Mouse (Mus musculus) frontal cortex, postnatal 25 days (tissue): ENCODE measurements at regions not wholly inside any gene's neighbourhood (a gene's known extent, or its start where the extent isn't known, plus 50 kb on each side); places are given as distances from the start of the nearest gene placed in this dataset.

Experiments used
- DNase-seq, 2 experiments: peaks; one replicate each; pipeline ENCODE4 v3.0.0; 2022; ENCODE audit warnings: low spot score in 2 of 2

DNA sequence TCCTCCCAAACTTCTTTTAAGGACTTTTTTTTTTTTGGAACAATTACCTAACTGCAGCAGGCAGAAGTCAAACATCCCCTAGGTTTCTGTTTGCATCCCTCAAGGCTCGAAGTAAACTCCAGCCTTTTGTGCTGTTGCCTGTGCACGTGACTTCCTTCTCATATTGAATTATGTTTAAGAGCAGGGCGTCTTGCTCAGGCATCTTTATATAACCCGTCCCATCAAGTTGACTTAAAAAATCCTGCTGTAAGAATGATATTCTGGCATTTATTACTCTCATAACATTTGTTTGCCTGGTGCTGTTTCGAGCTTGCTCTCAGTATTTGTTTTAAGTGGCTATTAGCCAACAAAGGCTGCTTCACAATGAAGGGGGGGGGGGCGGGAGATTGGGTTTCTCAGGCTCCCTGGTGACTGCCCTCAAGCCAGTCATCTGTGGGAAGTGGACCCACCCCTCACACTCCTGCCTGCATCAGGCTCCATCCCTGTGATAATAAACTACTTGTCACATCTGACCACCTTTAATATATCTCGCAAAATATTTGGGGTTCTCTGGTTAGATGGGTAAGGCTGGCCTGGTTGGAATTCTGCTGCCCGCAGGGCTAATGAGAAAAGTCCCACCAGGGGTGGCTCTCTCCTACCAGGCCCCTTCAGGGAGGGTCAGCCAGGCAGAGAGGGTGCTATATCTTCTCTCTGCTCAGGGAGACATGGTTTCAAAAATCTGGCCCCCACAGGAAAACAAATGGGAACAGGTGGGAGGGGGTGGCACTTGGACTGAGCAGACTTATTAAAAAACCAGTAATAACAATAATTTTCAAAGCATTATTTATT, 277.1 kb upstream of the Atp5g3 start:
- DNase-seq, result no peak

DNA sequence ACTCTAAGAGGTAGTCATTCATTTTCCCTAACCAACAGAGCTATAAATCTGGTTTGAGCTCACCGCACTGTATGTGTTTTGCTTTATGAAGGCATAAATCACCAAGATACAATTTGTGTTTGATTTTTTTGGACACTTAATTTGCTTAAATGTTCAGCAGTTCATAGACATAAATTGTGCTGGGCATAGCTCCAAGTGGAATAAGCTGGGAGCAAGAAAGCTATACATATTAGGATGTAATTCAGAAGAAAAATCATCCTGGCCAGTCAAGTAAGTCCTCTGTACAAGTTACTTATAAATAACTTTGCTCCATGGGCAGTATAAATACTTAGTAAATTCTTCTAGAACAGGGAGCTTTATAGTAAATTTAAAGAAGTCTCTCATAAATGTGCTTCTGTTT, 267.0 kb upstream of the Atp5g3 start:
- DNase-seq, result no peak

DNA sequence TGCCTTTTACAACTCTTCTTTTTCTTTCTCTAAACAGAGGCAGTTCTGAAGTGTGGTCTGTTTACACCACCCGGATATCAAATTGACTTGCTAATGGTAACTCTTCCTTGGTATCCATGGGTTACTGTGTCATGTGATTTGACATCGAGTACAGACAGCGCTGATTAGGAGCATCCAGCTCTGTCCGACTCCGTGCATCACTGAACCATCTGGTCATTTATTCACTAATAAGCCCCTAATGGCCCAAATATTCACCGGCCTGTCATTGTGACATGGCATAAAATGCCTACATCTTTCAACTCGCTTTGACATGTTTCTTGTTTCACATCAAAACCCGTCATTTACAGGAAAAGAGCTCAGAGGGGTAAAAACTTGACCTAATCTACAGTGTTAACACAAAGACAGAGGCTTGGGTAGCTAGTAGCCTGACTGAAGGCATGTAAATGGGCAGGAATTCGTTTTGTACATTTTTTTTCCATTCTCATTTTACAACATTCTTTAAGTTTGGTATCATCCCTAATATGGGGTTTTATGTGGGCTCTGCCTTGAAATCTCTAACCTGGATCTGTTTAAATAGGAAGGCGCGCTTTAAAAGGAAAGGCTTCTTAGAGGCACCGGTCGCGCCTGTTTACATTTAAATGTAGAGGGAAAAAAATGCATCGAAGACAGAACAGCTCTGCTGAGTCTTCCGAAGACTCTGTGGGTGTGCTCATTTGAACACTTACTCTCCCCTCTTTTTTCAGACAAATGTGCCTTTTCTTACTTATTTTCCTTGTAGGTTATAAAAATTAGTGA, 257.8 kb upstream of the Atp5g3 start:
- no peak for DNase-seq

DNA sequence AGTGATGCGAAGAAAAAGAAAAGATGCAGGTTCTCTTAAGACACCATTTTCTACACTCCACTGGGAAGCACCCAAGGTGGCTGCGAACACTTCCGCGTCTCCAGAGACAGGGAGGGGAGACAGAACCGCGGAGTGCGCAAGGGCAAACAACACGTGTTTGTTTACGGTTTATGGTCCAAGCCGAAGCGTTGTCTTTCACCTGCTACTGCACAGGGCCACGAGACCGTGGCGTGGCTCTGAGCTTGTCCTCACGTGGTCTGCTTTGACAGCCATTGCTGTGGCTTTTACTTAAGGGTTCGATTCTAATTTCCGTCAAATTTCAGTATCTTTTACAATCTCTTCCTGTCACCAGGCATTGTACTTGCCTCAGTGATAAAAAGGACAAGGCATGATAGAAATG, 257.2 kb upstream of the Atp5g3 start:
- DNase-seq, result no peak

DNA sequence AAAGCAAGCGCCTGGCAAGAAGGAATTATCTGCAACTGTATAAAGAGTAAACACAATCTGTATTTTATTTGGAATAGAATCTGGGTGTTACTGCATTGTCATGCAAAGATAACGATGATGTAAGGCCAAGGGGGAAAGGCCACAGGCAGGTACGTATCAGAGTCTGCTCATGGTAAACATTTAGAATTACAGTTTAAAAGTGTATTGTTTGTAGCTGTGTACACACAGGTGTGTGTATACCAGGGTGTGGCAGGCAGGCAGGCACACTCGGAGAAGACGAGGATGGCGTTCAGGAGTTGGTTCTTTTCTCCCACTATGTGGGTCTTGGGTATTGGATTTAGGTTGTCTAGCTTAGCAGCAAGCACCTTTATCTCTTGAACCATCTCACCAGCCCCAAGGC, 242.9 kb upstream of the Atp5g3 start:
- no peak for DNase-seq

DNA sequence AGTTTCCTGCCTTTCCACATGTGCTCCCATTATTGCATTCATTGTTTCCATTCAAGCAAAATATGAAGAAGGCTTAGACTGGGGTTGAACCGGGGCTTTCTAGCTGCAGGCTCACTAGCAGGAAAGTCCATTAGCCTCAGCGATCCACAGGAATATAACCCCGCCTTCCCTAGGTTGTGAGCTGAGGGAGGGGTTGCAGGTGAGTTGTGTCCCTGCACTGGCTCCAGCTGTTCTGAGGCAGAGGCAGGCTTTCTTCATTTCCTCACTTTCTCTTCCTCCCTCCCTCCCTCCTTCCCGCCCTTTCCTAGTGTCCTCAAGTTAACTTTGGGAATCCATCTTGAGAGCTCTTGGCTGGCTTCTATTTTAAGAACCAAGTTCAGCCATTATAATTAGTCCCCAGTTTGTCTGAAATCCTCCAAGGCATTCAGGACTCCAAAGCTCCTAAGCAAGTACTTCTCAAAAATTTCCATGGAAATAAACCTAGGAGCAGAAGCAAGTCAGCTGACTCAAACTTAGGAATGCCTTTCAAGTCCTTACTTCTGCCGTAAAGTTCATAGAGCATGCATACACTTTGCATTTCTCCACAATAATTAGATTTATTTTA, 242.2 kb upstream of the Atp5g3 start:
- DNase-seq, result no peak

DNA sequence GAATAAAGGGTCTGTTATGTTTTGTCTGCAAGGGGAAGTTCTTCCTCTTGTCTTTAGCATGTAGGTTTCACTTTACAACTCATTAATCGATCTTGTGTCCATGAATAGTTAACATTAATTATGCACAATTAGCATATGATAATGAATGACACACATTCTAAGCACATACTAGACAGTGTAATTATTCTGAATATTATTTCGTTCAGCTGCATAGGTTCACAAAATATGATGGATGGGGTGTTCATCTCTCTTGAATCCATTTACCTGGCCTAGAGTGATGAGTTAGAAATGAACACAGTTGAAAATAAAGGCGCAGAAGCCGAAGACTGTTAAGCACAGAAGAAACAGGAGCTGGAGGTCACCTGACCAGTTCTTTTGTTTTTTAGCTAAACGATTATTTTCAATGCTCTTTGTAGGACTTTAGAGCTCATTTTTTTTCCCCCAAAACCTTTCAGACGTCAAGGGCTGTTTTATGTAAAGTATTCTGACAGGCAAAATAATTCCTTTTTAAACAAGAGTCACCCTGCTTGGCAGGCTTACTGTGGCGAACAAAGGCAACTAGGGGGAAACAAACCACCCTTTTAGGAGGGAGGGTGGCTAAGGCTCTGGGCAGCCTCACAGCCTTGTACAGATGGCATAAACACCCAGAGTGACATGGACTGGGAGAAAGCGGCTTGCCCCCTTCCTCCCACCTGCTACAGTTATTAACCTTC, 241.6 kb upstream of the Atp5g3 start:
- DNase-seq, result no peak

DNA sequence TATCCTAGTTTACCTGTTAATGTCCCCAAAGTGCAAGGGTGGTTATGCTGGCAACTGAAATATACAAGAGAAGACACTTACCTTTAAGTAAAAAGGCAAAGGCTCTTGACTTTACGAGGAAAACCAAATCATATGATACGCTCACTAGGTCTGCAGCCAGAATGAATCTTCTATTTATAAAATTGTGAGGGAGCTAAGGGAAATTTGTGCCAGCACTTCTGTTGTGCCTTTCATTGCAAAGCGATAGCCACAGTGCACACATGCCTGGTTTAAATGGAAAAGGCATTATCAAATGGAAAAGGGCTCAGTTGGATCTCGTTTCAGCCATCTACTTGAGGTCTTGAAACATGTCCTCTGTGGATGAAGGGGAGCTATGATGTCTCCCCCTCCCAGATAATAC, 236.1 kb upstream of the Atp5g3 start:
- no peak for DNase-seq

DNA sequence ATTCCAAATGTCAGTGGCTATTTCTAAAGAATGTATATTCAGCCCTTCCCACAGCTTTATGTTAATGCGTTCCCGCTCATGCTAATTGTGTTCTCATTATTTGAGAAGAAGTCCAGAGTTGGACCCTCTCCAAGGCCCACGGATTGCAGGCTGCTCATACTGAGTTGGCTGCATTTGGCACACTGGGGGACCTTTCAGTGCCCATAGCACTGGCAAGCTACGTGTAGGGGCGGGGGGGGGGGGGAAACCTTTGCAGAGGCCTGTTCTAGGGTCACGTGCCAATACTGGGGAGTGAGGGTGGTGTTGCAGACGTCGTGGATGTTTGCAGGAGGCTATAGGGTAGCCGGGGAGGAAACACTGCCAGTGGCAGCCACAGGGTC, 225.5 kb upstream of the Atp5g3 start:
- DNase-seq, result no peak

DNA sequence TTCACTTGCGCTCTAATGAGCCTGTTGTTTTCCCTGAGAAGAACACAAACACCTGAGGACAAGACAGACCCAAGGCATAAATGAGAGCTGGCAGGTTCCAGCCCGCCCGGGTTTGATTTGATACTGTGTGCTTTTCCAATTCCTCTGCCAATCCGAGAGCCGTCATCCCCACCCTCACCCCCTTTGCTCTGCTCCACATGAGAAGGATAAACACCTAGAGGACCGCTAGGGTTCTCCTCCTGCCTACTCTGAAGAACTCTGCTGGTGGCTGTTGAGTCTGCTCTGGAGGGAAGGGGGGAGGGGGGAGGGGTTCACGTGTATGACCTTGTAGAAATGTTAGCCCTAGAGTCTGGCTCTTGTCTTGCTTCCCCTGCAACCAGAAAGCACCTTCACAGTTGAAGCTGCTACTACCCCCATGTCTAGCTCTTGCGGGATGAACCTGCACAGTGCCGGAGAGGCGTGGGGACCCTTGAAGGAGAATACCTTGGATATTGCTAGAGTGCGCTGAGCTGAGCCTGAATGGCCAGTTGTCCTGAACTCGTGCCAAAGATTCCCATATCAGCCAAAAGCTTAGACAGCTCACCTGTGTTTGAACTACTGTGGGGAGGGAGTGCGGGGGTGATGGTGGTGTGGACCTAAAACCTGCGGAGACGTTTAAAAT, 225.0 kb upstream of the Atp5g3 start:
- no peak for DNase-seq

DNA sequence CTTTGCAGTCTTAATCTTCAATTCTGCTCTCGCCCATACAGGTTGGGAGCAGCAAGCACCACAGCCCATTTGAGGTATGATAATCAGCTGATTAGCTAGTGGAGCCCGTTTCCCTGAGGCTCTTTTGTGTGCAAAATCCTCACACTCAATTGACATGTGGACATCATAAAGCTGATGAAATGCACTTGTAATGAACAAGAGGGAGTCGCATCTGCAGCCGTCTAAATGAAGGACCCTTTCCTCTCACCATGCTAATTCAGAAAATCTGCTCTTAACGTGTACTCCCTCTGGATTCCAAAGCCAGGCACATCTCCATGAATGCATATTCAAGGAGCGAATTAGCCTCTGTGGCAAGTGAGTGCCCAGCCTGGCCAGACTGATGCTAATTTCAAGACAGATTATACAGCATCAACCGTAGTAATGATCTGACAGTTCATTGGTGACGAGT, 219.0 kb upstream of the Atp5g3 start:
- no peak for DNase-seq

DNA sequence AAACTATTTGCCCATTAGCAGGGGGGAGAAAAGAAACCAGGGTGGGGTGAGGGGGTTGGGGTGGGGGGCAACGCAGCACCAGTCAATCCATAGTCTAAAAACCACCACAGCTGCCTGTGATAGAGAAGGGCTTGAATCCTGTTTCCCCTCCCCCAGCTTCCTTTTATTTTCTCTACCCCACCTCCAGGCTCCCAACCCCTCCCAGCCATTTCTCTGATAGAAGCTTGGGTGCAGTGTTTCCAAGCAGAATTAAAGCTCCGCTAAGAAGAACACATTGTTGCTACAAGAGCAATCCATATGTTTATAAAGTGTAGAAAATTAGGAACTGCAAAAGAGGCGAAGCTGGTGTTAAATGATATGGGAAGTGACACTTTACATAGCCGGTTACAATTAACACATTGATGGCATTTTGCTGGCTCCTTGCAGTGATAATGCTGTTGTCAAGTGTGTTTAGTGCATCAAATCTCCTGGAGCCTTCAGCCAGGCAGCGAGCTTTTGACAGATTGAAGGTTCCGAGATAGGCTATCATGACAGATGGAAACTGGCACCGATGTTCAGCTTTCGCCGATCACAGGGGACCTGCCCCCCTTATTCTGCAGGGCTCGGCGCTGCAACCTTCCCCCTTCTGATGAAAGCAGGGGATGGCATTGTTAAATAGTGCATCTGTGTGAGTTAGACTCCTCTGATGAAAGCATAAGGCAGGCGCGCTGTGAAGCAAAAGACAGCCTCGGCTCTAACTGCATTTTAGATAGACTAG, 217.8 kb upstream of the Atp5g3 start:
- no peak for DNase-seq

DNA sequence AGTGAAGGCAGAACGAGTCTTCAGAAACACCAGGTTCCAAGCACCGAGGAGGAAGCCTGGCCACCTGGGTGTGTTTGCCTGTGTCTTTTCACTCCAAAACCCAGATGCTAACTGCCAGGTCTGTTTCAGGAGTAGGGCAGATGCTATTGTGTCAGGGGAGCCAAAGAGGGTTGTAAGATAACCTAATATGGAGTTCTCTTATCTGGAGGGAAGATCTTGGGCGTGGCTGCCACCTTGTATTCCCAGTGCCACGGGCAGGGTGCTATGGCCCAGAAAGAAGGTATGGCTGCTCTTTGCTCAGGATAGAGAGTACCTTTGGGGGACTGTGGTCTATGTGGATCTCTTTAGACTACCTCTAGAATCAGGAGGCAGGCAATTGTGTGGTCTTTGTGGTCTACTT, 216.0 kb upstream of the Atp5g3 start:
- no peak for DNase-seq

DNA sequence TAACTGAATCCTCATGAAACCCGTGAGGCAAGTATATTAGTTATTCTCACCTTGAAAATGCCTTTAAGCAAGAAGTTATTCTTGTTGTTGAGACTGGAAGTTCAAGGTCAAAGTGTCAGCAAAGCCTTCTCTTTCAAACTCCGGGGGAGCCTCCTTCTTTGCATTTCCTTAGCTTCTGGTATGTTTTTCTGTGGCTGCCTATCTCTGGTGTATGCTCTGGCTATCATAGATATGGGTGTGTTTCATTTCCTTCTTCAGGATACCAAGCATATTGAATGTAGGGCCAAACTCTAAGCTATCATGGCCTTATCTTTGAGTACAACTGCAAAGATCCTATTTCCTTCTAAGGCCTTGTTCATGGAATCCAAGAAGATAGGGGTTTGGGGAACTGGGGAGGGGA, 213.1 kb upstream of the Atp5g3 start:
- DNase-seq, result no peak

DNA sequence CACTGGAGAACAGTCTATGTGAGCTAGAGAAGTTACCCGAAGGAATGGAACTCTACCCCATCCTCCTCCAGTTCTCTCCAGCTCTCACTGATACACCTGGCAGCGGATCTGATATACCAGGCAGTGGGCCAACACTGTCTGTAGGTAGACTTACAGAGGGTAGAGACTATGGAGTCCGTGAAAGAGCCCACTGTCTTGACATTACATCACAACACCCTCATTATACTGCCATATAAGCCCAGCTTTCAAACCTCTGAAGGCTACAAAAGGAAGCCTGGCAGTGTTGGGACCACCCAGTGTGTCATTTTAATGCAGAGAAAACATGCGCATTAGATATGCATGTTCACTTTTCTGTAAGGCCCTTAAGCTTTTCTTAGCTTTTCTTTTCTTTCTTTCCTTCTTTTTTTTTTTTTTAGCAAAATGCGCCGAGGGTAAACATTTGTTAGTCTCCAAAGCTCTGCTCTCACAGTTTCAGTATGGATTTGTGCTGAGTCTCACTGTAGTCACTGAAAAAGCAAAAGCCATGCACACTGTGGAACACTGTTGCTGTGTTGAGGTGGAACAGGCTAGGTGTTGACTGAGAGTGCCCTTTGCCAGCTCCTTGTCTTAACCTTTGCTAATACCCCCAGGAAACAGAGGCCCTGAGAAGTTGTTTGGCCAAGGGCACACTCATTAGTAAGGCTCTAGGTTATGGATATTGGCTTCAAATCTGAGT, 212.4 kb upstream of the Atp5g3 start:
- DNase-seq, result no peak

DNA sequence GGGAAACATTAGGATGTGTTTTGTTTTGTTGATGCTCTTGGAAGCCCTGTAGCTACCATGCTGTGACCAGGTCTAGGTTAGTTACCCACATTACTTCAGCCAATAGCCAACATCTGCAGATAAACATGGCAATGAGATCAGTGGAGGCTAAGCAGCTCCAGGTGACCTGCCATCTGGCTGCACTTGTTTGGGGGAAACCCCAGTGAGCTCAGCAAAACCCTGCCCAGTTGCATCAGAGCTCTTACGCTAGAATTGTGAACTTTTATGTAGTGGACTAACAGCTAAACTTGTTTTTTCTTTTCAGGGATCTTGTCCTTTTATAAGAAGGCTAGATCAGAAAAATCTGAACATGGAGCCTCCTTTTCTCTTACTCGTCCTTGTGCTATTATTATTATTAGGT, 211.8 kb upstream of the Atp5g3 start:
- DNase-seq, result no peak

DNA sequence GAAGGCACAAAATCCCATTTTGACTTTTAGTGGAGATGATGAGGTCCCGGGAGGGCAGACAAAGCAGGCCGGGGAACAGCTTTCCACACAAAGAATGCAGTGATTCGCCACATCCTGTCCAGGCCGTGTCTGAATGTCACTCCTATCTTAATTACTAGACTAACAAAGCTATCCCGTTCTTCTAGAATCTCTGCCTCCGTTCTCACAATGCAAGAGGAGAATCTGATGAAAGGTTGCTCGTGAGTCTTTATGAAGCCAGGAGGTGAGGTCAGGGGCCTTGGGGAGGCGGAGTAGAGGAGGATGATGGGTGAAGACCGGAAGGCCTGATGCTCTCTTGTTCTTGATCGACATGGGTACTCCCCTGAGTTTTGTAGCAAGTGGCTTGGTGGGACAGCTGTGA, 208.9 kb upstream of the Atp5g3 start:
- no peak for DNase-seq

DNA sequence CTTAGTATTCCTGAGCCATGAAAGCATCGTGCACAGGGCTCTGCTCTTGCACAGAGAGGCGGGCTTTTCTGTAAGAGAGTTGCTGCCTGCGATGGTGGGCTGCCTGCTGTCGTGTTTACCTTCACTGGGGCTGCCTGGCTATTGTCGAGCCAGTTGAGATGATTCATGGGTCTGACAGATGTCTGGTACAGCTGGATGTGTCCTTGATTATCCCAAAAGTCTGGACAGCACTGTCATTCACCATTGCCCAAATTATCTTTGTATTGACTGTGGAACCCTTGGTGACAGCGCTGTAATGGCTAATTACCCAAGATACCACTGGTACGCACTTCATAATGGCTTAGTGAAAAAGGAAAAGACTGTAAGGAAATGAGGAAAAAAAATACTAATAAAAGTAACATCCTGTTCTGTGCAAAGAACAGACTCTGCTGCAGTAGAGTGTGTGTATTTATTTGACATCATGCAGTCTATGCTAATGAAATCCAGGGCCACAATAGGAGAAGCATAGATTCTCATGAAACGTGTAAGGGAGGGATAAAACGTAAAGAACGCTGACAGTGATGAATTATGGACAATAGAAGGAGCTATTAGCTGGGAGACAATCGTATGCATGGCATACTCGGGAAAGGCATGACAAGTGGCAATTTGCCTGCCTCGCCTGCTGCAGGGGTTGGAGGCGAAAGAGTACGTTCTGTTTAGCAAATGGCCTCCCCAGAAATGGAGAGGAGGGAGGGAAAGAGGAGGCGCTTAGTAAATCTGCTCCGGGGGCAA, 208.2 kb upstream of the Atp5g3 start:
- no peak for DNase-seq

DNA sequence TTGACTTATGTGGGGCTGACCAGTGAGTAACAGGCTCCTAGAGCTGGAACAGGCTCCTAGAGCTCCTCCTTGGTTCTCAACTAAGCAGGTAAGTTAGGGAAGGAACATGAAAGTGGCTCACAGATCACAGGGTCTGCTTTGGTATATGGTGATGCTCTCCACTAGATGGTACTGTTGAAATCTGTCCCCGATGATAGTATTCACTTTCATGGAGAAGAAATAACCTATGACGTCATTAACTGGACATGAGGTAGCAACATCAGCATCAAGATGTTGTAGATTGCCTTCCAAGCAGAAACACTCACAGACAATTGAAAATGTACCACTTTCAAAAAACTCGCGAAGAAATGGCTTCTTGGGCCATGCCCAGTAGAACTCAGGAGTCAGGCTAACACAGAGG, 195.3 kb upstream of the Atp5g3 start:
- no peak for DNase-seq
